Mouse (Mus musculus) myocyte (in vitro differentiated cells): ENCODE measurements around the gene Hist1h1c.

Experiments
- CEBPB ChIP-seq: IDR thresholded peaks from 2 replicates; pipeline ENCODE4 v1.6.1; 2011; ENCODE audit warnings: mild to moderate bottlenecking, moderate library complexity; ENCODE audit not compliant: poor library complexity, insufficient read depth, severe bottlenecking
- E2F4 ChIP-seq: IDR thresholded peaks from one replicate; pipeline ENCODE4 v1.6.1; 2011; ENCODE audit warnings: mild to moderate bottlenecking, control low read depth, moderate library complexity; ENCODE audit not compliant: insufficient read depth
- MAX ChIP-seq: IDR thresholded peaks from one replicate; pipeline ENCODE4 v1.6.1; 2011; ENCODE audit warnings: low read depth, mild to moderate bottlenecking, control low read depth
- MYOG ChIP-seq, 3 experiments: IDR thresholded peaks; one replicate each; pipeline ENCODE4 v1.6.1; 2011; ENCODE audit warnings: control low read depth in 2 of 3, low read depth in 2 of 3, mild to moderate bottlenecking in 2 of 3; ENCODE audit not compliant: insufficient read length in 2 of 3, control insufficient read depth in 1 of 3, insufficient read depth in 1 of 3
- POLR2A ChIP-seq: IDR thresholded peaks from one replicate; pipeline ENCODE4 v1.6.1; 2011; ENCODE audit warnings: low read depth, mild to moderate bottlenecking, control low read depth, moderate library complexity; ENCODE audit not compliant: insufficient read length
- POLR2AphosphoS2 ChIP-seq: IDR thresholded peaks from one replicate; pipeline ENCODE4 v1.6.1; 2011; ENCODE audit warnings: low read depth, control low read depth; ENCODE audit not compliant: insufficient read length
- REST ChIP-seq: IDR thresholded peaks from one replicate; pipeline ENCODE4 v1.6.1; 2011; ENCODE audit warnings: mild to moderate bottlenecking, control low read depth, moderate library complexity; ENCODE audit not compliant: insufficient read depth, insufficient read length
- TCF12 ChIP-seq: IDR thresholded peaks from one replicate; pipeline ENCODE4 v1.6.1; 2011; ENCODE audit warnings: mild to moderate bottlenecking, control low read depth; ENCODE audit not compliant: poor library complexity, insufficient read depth, severe bottlenecking
- TCF3 ChIP-seq: IDR thresholded peaks from one replicate; pipeline ENCODE4 v1.6.1; 2011; ENCODE audit warnings: low read depth, control low read depth; ENCODE audit not compliant: insufficient read length
- USF1 ChIP-seq: IDR thresholded peaks from one replicate; pipeline ENCODE4 v1.6.1; 2011; ENCODE audit warnings: low read depth, mild to moderate bottlenecking, control low read depth, moderate library complexity

- TF ChIP-seq POLR2AphosphoS2, result no peak
- no peak for TF ChIP-seq POLR2A
- TF ChIP-seq TCF3, result no peak
- TF ChIP-seq TCF12, result no peak
- TF ChIP-seq MYOG (IDR thresholded peaks at IDR 0.05; ENCODE audit: control insufficient read depth in 1 of 3, insufficient read depth in 1 of 3, insufficient read length in 2 of 3, low read depth in 2 of 3), result no peak
- no peak for TF ChIP-seq CEBPB
- TF ChIP-seq REST, result no peak
- no peak for TF ChIP-seq E2F4
- no peak for TF ChIP-seq USF1
- no peak for TF ChIP-seq MAX
Observed at GRCm38 (mm10) chr13:23698996-23699395, 39.6 kb upstream of the Hist1h1c start.
